Mouse (Mus musculus) heart, adult 2 months (tissue): Measurements from ENCODE around the gene Ddt. TPM values are rescaled to one million over a fixed set of nuclear protein-coding genes. Genes with fewer than 3 reads are reported as not detected.

ENCODE experiments used
- DNase-seq, 2 experiments: peaks; one replicate each; pipeline ENCODE4 v3.0.0; 2021
- H3K27ac ChIP-seq: fragments of 200-600 bp; 2 replicates; pipeline ENCODE4 v1.8.1; 2022
- H3K27me3 ChIP-seq: fragments of 200-500 bp; 2 replicates; pipeline ENCODE4 v1.6.1; 2012; ENCODE audit warnings: mild to moderate bottlenecking, low read length, inconsistent platforms, mixed read lengths; ENCODE audit not compliant: control insufficient read depth, insufficient read depth
- H3K36me3 ChIP-seq: fragments of 200-500 bp; 2 replicates; pipeline ENCODE4 v1.6.1; 2012; ENCODE audit warnings: low read length, inconsistent platforms; ENCODE audit not compliant: control insufficient read depth, insufficient read depth
- H3K4me1 ChIP-seq: fragments of 200-500 bp; 2 replicates; pipeline ENCODE4 v1.6.1; 2011; ENCODE audit warnings: low read length; ENCODE audit not compliant: control insufficient read depth, insufficient read depth
- H3K4me3 ChIP-seq: fragments of 200-600 bp; 2 replicates; pipeline ENCODE4 v1.8.1; 2022
- H3K79me2 ChIP-seq: fragments of 200-500 bp; replicated peaks from 2 replicates; pipeline ENCODE4 v1.6.1; 2012; ENCODE audit warnings: mild to moderate bottlenecking, inconsistent platforms, low read length, moderate library complexity, mixed read lengths; ENCODE audit not compliant: control insufficient read depth, insufficient read depth
- H3K9ac ChIP-seq: fragments of 200-500 bp; 2 replicates; pipeline ENCODE4 v1.6.1; 2012; ENCODE audit warnings: low read depth, mild to moderate bottlenecking, control low read depth, inconsistent platforms, low read length, mixed read lengths
- CTCF ChIP-seq: fragments of 200-600 bp; IDR thresholded peaks from 2 replicates; pipeline ENCODE4 v1.8.1; 2022; ENCODE audit warnings: antibody characterized with exemption, mild to moderate bottlenecking, moderate library complexity
- EP300 ChIP-seq: fragments of 200-500 bp; IDR thresholded peaks from 2 replicates; pipeline ENCODE4 v1.6.1; 2011; ENCODE audit warnings: low read depth, low read length, control low read depth; ENCODE audit not compliant: insufficient read depth
- POLR2A ChIP-seq: fragments of 200-500 bp; IDR thresholded peaks from 2 replicates; pipeline ENCODE4 v1.6.1; 2011; ENCODE audit warnings: mild to moderate bottlenecking, low read depth, low read length, control low read depth; ENCODE audit not compliant: insufficient read depth
- WGBS: fragments of 180-500 bp; shearing (Covaris S2); methylation state at CpG from one replicate; pipeline ENCODE4 v1.1.7; 2018; 5-methylcytosine and 5-hydroxymethylcytosine counted together
- intact Hi-C: fragments of 180-260 bp; cut with DNase I; formaldehyde crosslinking; loops from one replicate; pipeline ENCODE4 v1.15.1; 2025
- long read RNA-seq: library from polyadenylated mRNA; stranded (forward); transcript quantifications from one replicate; pipeline ENCODE4 v2.0.0, GENCODE M21; 2021
- polyA plus RNA-seq: library from polyadenylated mRNA; depleted of rRNA; stranded (reverse); fragments of >200 nt; gene quantifications from 2 replicates; pipeline ENCODE4 v1.2.3, GENCODE M21; 2012; rRNA removed
- total RNA-seq, 2 experiments: library from RNA; stranded (reverse); gene quantifications; 2 replicates each; pipeline ENCODE4 v1.2.3; 2021

Ddt gene
- total RNA-seq (100 to 1,000 TPM in 1 of 2 experiments, 10 to 100 TPM in 1; 89.2 to 110 TPM), polyA plus RNA-seq (90.1 and 116 TPM in 2 replicates)
- long read RNA-seq, transcript Ddt-201 (3 exons, 649 nt), result major isoform, 53 of 55 reads
- long read RNA-seq, partial matches to known transcripts, result 0 of 55 reads
- long read RNA-seq, other reads (novel, unspliced or antisense), result 2 of 55 reads

- Histone ChIP-seq H3K4me3 (peak within 1 kb of the TSS; percentile 85), H3K9ac (peak within 1 kb of the TSS; percentile 84), H3K27ac (peak within 1 kb of the TSS; percentile 86), H3K36me3 (no peaks in the 10 kb centered on the region), H3K79me2 (no peaks in the 10 kb centered on the region), H3K4me1 (no peaks in the 10 kb centered on the region), H3K27me3 (no peaks in the 10 kb centered on the region)
- intact Hi-C loops, result loop anchor here (1.0 to 2.0 kb wide), 2 partner anchors 9 to 26 kb away; partner anchors contain the start of genes Cabin1 and Gstt1
- TF ChIP-seq EP300 (0 out of 2 replicates have a peak, but pooled peaks have one; percentile 35), CTCF (peak; percentile 59), POLR2A (peak; percentile 81)
- WGBS, result under 1% methylated on average over 47 of the region's 47 CpGs
- peak; percentile 82 to 89 for DNase-seq
Measured at GRCm38 (mm10) chr10:75772795-75773664, at the start of gene Ddt. Gene Ddt, minus strand, starts transcription at chr10:75773414.

GRCm38 (mm10) chr10:75822443-75822842 is 49.2 kb upstream of the Ddt start, which contains the start of gene Gstt4:
Gene Gstt4, minus strand, starts transcription at chr10:75822543.
- peaks cover 2% of the 10 kb centered on the region; the same call in 1 of the 2 replicates for H3K4me1 ChIP-seq
- H3K27me3 ChIP-seq, result no peaks in the 10 kb centered on the region; the same call in 1 of the 2 replicates
- TF ChIP-seq CTCF (no peak), POLR2A (no peak), EP300 (no peak)
- H3K4me3 ChIP-seq, result no peak within 1 kb of the TSS
- WGBS, result 94% methylated on average over 2 of the region's 2 CpGs
- no peaks in the 10 kb centered on the region for H3K79me2 ChIP-seq
- intact Hi-C loops, result no loop called here
- no peak for DNase-seq
- H3K27ac ChIP-seq, result no peak within 1 kb of the TSS
- H3K36me3 ChIP-seq, result no peaks in the 10 kb centered on the region
- no peak within 1 kb of the TSS for H3K9ac ChIP-seq

DNA sequence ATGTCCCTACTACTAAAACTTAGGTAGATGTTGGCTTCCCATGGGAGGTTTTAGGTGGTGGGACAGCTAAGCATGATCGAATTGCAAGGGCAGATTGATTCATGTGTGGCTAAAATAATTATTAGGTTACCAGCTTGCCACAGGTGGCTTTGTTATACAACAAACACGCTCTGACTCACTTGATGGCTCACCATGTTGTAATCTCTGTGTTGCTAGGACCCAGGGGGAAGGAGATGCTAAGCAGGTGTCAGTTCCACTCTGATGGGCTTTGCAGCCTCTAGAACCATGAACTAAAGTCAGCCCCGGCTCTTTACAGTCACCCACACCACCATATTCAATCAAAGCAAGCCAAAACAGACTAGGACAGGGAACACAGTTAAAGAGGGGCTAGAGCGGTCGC is 46.7 kb upstream of the Ddt start:
- H3K27ac ChIP-seq, result no peak overlapping the region
- no peaks in the 10 kb centered on the region for H3K4me1 ChIP-seq
- intact Hi-C loops, result no loop called here
- H3K4me3 ChIP-seq, result no peak overlapping the region
- H3K36me3 ChIP-seq, result no peaks in the 10 kb centered on the region
- WGBS, result 82% methylated on average over 5 of the region's 5 CpGs
- no peak overlapping the region for H3K9ac ChIP-seq
- DNase-seq, result no peak
- no peaks in the 10 kb centered on the region; the same call in 1 of the 2 replicates for H3K27me3 ChIP-seq
- TF ChIP-seq EP300 (no peak), CTCF (no peak), POLR2A (no peak)
- no peaks in the 10 kb centered on the region for H3K79me2 ChIP-seq

GRCm38 (mm10) chr10:75818641-75819040 is 45.4 kb upstream of the Ddt start:
- 58% methylated on average over 10 of the region's 10 CpGs for WGBS
- intact Hi-C loops, result no loop called here
- peak; percentile 30 for TF ChIP-seq CTCF
- TF ChIP-seq POLR2A, result no peak
- no peak for TF ChIP-seq EP300

DNA sequence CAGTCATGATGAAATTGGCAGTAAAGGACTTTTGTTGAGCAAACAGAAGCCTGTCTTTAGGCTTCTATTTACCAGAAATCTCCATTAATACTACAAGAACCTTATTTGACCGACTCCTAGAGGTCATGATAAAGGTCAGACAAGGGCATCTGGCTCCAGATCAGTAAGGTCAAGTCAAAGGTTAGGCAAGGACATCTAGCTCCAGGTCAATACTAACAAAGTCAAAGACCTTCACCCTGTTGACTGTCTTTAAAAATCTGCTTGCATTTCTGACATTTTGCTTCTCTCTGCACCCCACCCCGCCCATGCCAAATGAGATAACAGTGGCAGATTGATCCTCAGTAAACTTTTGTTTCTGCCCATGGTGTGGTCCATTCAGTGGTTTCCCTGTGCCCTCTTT is 31.0 kb upstream of the Ddt start:
- Histone ChIP-seq H3K36me3 (no peaks in the 10 kb centered on the region), H3K79me2 (no peaks in the 10 kb centered on the region), H3K4me3 (no peak overlapping the region), H3K9ac (no peak overlapping the region), H3K27ac (no peak overlapping the region), H3K4me1 (no peaks in the 10 kb centered on the region), H3K27me3 (no peaks in the 10 kb centered on the region)
- TF ChIP-seq CTCF (no peak), POLR2A (no peak), EP300 (no peak)
- DNase-seq, result no peak
- intact Hi-C loops, result no loop called here
- 59% methylated on average over 2 of the region's 2 CpGs for WGBS

More at GRCm38 (mm10) chr10:75818641-75819040, 45.4 kb upstream of the Ddt start:
- Histone ChIP-seq H3K4me1 (no peaks in the 10 kb centered on the region), H3K9ac (no peak overlapping the region), H3K27ac (no peak overlapping the region), H3K4me3 (no peak overlapping the region), H3K36me3 (no peaks in the 10 kb centered on the region), H3K27me3 (peaks cover 1% of the 10 kb centered on the region; the same call in 1 of the 2 replicates), H3K79me2 (no peaks in the 10 kb centered on the region)
- no peak for DNase-seq
